Mouse (Mus musculus) E14TG2a.4 (cell line): ENCODE measurements around the gene Gm2310.
"Not testable (repeated sequence)": the region's sequence is repeated elsewhere in the genome, so short reads cannot be mapped to it uniquely, and the experiment has no call there.

Experiments used
- H3K27me3 ChIP-seq: 2 replicates; pipeline ENCODE4 v1.6.1; 2014; ENCODE audit warnings: low read length, control low read depth; ENCODE audit not compliant: insufficient read depth
- H3K36me3 ChIP-seq: 2 replicates; pipeline ENCODE4 v1.6.1; 2014; ENCODE audit warnings: low read length, control low read depth; ENCODE audit not compliant: insufficient read depth
- H3K4me1 ChIP-seq: replicated peaks from 2 replicates; pipeline ENCODE4 v1.6.1; 2014; ENCODE audit warnings: low read depth, low read length, control low read depth
- H3K4me3 ChIP-seq: replicated peaks from 2 replicates; pipeline ENCODE4 v1.5.1; 2014; ENCODE audit warnings: mild to moderate bottlenecking, low read length
- H3K9me3 ChIP-seq: 2 replicates; pipeline ENCODE4 v1.6.1; 2014; ENCODE audit warnings: low read length, control low read depth
- CTCF ChIP-seq: conservative IDR thresholded peaks from 2 replicates; pipeline ENCODE4 v1.5.1; 2014; ENCODE audit warnings: low read length
- NANOG ChIP-seq: IDR thresholded peaks from 2 replicates; pipeline ENCODE4 v1.6.1; 2014; ENCODE audit warnings: borderline replicate concordance, low read length, mixed read lengths
- POU5F1 ChIP-seq: IDR thresholded peaks from 2 replicates; pipeline ENCODE4 v1.6.1; 2014; ENCODE audit warnings: low read length, borderline replicate concordance

The Gm2310 gene

GRCm38 (mm10) chr15:8519853-8520252 lies at the start of gene Gm2310:
Gene Gm2310 (minus strand): TSS chr15:8519953.
- not testable (repeated sequence) for H3K36me3 ChIP-seq, H3K4me1 ChIP-seq, H3K4me3 ChIP-seq, H3K9me3 ChIP-seq, H3K27me3 ChIP-seq

GRCm38 (mm10) chr15:8568645-8569528 lies 49.1 kb upstream of the Gm2310 start:
- Histone ChIP-seq H3K9me3 (no peaks in the 10 kb centered on the region), H3K27me3 (peaks cover 11% of the 10 kb centered on the region; the same call in 1 of the 2 replicates), H3K4me1 (peaks cover 16% of the 10 kb centered on the region), H3K36me3 (no peaks in the 10 kb centered on the region), H3K4me3 (peak overlapping the region; percentile 85)
- TF ChIP-seq CTCF: no peak
- no peak for TF ChIP-seq POU5F1
- TF ChIP-seq NANOG: no peak

DNA sequence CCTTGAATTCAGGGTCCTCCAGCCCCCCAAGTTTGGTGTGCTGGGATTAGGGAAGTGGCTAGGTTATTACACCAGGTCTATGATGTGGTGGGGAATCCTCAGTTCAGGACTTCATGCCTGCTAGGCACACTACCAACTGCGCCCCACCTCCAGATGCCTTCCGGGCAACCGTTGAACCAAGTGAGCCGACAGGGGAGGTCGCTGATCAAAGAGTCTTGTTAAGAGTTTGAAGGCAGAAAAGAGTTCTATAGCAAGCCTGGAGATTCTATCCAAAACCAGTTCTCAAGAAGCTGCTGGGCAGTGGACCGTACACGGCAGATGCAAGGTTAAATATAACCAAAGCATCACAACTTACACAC lies 48.5 kb upstream of the Gm2310 start:
- peaks cover 16% of the 10 kb centered on the region for H3K4me1 ChIP-seq
- peak overlapping the region; percentile 85 for H3K4me3 ChIP-seq
- H3K27me3 ChIP-seq: peaks cover 11% of the 10 kb centered on the region; the same call in 1 of the 2 replicates
- no peaks in the 10 kb centered on the region for H3K36me3 ChIP-seq
- no peaks in the 10 kb centered on the region for H3K9me3 ChIP-seq
- no peak for TF ChIP-seq NANOG
- TF ChIP-seq POU5F1: no peak
- TF ChIP-seq CTCF: no peak

GRCm38 (mm10) chr15:8565416-8565815 lies 45.7 kb upstream of the Gm2310 start:
- Histone ChIP-seq H3K27me3 (no peaks in the 10 kb centered on the region), H3K4me3 (no peak overlapping the region), H3K36me3 (no peaks in the 10 kb centered on the region), H3K9me3 (no peaks in the 10 kb centered on the region), H3K4me1 (peaks cover 27% of the 10 kb centered on the region)
- no peak for TF ChIP-seq POU5F1
- no peak for TF ChIP-seq CTCF
- no peak for TF ChIP-seq NANOG

DNA sequence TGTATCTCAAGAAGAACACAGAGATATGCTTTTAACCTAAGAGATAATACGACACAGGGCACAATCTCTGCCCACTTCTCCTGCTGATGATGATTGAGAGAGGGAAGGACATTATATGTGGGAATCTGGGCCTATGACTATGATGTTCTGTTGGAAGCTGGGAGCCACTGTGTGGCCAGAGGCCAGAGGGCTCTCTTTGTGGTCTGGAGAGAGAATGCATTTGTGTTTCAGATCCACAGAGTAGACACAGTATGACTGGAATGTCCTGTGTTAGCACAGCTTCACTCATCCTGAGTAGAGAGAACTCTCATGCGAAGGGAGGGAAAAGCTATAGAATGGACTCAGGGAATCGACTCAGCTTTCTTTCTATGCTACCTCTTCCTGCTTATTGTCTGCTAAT lies 44.6 kb upstream of the Gm2310 start:
- peaks cover 26% of the 10 kb centered on the region for H3K4me1 ChIP-seq
- no peak for TF ChIP-seq CTCF
- no peak for TF ChIP-seq POU5F1
- TF ChIP-seq NANOG: no peak
- H3K9me3 ChIP-seq: 0 out of 2 replicates have a peak, but pooled peaks cover under 1% of the 10 kb centered on the region
- H3K27me3 ChIP-seq: no peaks in the 10 kb centered on the region
- H3K4me3 ChIP-seq: no peak overlapping the region
- H3K36me3 ChIP-seq: no peaks in the 10 kb centered on the region

GRCm38 (mm10) chr15:8563423-8564194 lies 43.9 kb upstream of the Gm2310 start:
- Histone ChIP-seq H3K9me3 (peaks cover 8% of the 10 kb centered on the region), H3K27me3 (no peaks in the 10 kb centered on the region)

DNA sequence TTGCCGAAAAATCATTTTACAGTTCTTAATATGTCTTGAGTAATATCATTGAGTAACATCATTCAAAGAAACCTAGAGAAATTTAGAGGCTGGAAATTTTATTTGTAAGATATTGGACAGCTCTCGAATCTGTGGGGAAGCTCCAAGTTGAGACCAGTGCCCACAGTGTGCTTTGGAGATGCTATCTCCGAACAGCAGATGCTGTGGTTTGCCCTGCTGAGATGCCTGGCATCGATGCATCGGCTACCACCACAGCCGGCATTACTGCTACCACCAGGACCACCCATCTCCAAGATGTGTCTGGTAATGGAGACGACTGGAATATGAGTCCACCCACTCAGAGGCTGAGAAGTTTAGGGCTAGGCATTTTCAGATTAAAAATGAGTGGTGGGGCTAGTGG lies 43.0 kb upstream of the Gm2310 start:
- Histone ChIP-seq H3K27me3 (no peaks in the 10 kb centered on the region), H3K4me1 (peaks cover 19% of the 10 kb centered on the region), H3K4me3 (no peak overlapping the region), H3K36me3 (no peaks in the 10 kb centered on the region), H3K9me3 (peaks cover 16% of the 10 kb centered on the region)
- TF ChIP-seq CTCF (no peak), POU5F1 (no peak), NANOG (no peak)

More at GRCm38 (mm10) chr15:8563423-8564194, 43.9 kb upstream of the Gm2310 start:
- peaks cover 26% of the 10 kb centered on the region for H3K4me1 ChIP-seq
- H3K36me3 ChIP-seq: no peaks in the 10 kb centered on the region
- H3K4me3 ChIP-seq: no peak overlapping the region
- no peak for TF ChIP-seq POU5F1

- TF ChIP-seq CTCF (no peak), POU5F1 (no peak), NANOG (no peak)
- no peaks in the 10 kb centered on the region for H3K36me3 ChIP-seq
- H3K4me1 ChIP-seq: no peaks in the 10 kb centered on the region
- no peaks in the 10 kb centered on the region for H3K27me3 ChIP-seq
- H3K9me3 ChIP-seq: 0 out of 2 replicates have a peak, but pooled peaks cover 3% of the 10 kb centered on the region
- H3K4me3 ChIP-seq: no peak overlapping the region
Measured at GRCm38 (mm10) chr15:8531201-8531600, 11.4 kb upstream of the Gm2310 start.
